Mouse (Mus musculus): ENCODE data around the gene Gm9507.
"Not testable (repeated sequence)": the region's sequence is repeated elsewhere in the genome, so short reads cannot be mapped to it uniquely, and the experiment has no call there.

Gm9507 gene

GRCm38 (mm10) chr10:77811743-77812142 is at the start of gene Gm9507:
Gene Gm9507 (minus strand): TSS chr10:77811843.
- no peak for DNase-seq (ENCODE audit: low read depth, low spot score)

GRCm38 (mm10) chr10:77852559-77852958 is 40.9 kb upstream of the Gm9507 start, which contains the start of gene Gm10318:
Gene Gm10318 (plus strand): TSS chr10:77852859.
- DNase-seq (ENCODE audit: low read depth, low spot score), result no peak

- DNase-seq (ENCODE audit: low read depth, low spot score), result no peak
Observed at GRCm38 (mm10) chr10:77847538-77847937, 35.9 kb upstream of the Gm9507 start.

- no peak for DNase-seq (ENCODE audit: low read depth, low spot score)
Observed at GRCm38 (mm10) chr10:77846961-77847360, 35.3 kb upstream of the Gm9507 start.

- DNase-seq (ENCODE audit: low read depth, low spot score), result no peak
Observed at GRCm38 (mm10) chr10:77846503-77846902, 34.9 kb upstream of the Gm9507 start, which contains the start of gene Gm36176. Gene Gm36176 (plus strand): TSS chr10:77846803.

- DNase-seq (ENCODE audit: low read depth, low spot score), result no peak
Observed at GRCm38 (mm10) chr10:77839006-77839405, 27.4 kb upstream of the Gm9507 start.

- DNase-seq (ENCODE audit: low read depth, low spot score), result no peak
Observed at GRCm38 (mm10) chr10:77835647-77836046, 24.0 kb upstream of the Gm9507 start, which contains the start of gene Krtap10-10. Gene Krtap10-10 (plus strand): TSS chr10:77835947.

- DNase-seq (ENCODE audit: low read depth, low spot score), result no peak
Observed at GRCm38 (mm10) chr10:77826951-77827350, 15.3 kb upstream of the Gm9507 start, which contains the start of gene Krtap10-4. Gene Krtap10-4 (minus strand): TSS chr10:77827095.

GRCm38 (mm10) chr10:77819203-77819602 is 7.6 kb upstream of the Gm9507 start:
- DNase-seq (ENCODE audit: low read depth, low spot score), result no peak

- DNase-seq (ENCODE audit: low read depth, low spot score), result no peak
Observed at GRCm38 (mm10) chr10:77818523-77818922, 6.9 kb upstream of the Gm9507 start.

- DNase-seq (ENCODE audit: low read depth, low spot score), result peak; percentile 28
Observed at GRCm38 (mm10) chr10:77815514-77815913, 3.9 kb upstream of the Gm9507 start.

- DNase-seq (ENCODE audit: low read depth, low spot score), result no peak
Observed at GRCm38 (mm10) chr10:77814382-77814781, 2.7 kb upstream of the Gm9507 start, which contains the start of gene Gm2696. Gene Gm2696 (plus strand): TSS chr10:77814682.

- DNase-seq (ENCODE audit: low read depth, low spot score), result no peak
Observed at GRCm38 (mm10) chr10:77804095-77804494, 7.5 kb downstream of the Gm9507 start.

- DNase-seq (ENCODE audit: low read depth, low spot score), result no peak
Observed at GRCm38 (mm10) chr10:77798921-77799508, 12.6 kb downstream of the Gm9507 start, which contains the start of gene Gm19668. Gene Gm19668 (minus strand): TSS chr10:77799133.

- not testable (repeated sequence) for DNase-seq (ENCODE audit: low read depth, low spot score)
Observed at GRCm38 (mm10) chr10:77798164-77798920, 13.3 kb downstream of the Gm9507 start.

- no peak for DNase-seq (ENCODE audit: low read depth, low spot score)
Observed at GRCm38 (mm10) chr10:77797677-77798076, 14.0 kb downstream of the Gm9507 start.

- no peak for DNase-seq (ENCODE audit: low read depth, low spot score)
Observed at GRCm38 (mm10) chr10:77794976-77795375, 16.7 kb downstream of the Gm9507 start, which contains the start of gene Gm9639. Gene Gm9639 (minus strand): TSS chr10:77795076.

GRCm38 (mm10) chr10:77788621-77789020 is 23.0 kb downstream of the Gm9507 start:
- no peak for DNase-seq (ENCODE audit: low read depth, low spot score)

GRCm38 (mm10) chr10:77787876-77788275 is 23.8 kb downstream of the Gm9507 start, which contains the start of gene Gm7137:
Gene Gm7137 (minus strand): TSS chr10:77788200.
- not testable (repeated sequence) for DNase-seq (ENCODE audit: low read depth, low spot score)

GRCm38 (mm10) chr10:77783396-77783795 is 28.2 kb downstream of the Gm9507 start:
- not testable (repeated sequence) for DNase-seq (ENCODE audit: low read depth, low spot score)

- not testable (repeated sequence) for DNase-seq (ENCODE audit: low read depth, low spot score)
Observed at GRCm38 (mm10) chr10:77782442-77782841, 29.2 kb downstream of the Gm9507 start, which contains the start of gene Gm3250. Gene Gm3250 (minus strand): TSS chr10:77782542.

GRCm38 (mm10) chr10:77776844-77777243 is 34.8 kb downstream of the Gm9507 start, which contains the start of gene Gm7138:
Gene Gm7138 (minus strand): TSS chr10:77776944.
- DNase-seq (ENCODE audit: low read depth, low spot score), result not testable (repeated sequence)
